Mouse (Mus musculus): ENCODE measurements around the gene Rbbp5. TPM values are rescaled to one million over a fixed set of nuclear protein-coding genes. Genes with fewer than 3 reads are reported as not detected.
A peak's percentile ranks its signal among the peaks of the same experiment; 100 is the strongest.

Rbbp5 gene
- polyA plus RNA-seq, 1 experiment from 2014 or later, result 47.3 TPM

DNA sequence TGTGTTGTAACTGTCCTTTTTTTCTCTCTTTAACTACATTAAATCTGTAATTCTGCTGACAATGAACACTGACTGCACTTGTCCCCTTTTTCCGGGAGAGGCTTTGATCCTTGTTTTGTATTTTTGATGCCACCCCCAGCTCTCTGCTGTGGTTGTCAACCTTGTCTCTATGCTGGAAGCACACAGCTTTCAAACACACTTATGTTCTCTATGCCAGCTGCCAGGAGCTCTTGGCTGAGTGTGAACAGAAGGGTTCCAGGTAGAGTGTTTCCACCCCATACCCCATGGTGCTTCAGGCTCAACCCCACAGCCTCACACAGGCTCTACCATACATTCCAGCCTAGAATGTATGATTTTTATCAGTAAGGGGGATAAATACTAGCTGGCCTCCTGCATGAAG lies 2.7 kb upstream of the Rbbp5 start:
- H3K4me3 ChIP-seq (ENCODE audit: low read length), result no peak overlapping the region
- H3K27me3 ChIP-seq (ENCODE audit: control insufficient read depth, insufficient read depth, low read length), result no peaks in the 10 kb centered on the region
- no peak overlapping the region for H3K9ac ChIP-seq (ENCODE audit: low read depth, low read length)
- H3K9me3 ChIP-seq (ENCODE audit: control insufficient read depth, low read length), result no peaks in the 10 kb centered on the region
- no peaks in the 10 kb centered on the region for H3K36me3 ChIP-seq (ENCODE audit: control insufficient read depth, insufficient read depth, low read length)
- WGBS, result 95% methylated on average over 1 of the region's 1 CpGs
- H3K4me2 ChIP-seq (replicated peaks; ENCODE audit: low read depth, low read length), result no peak overlapping the region
- peaks cover 12% of the 10 kb centered on the region for H3K4me1 ChIP-seq (ENCODE audit: control insufficient read depth, insufficient read depth, low read length)
- ATAC-seq (ENCODE audit: low FRiP score, low TSS enrichment), result no peak
- H3K27ac ChIP-seq (ENCODE audit: low read depth, low read length), result no peak overlapping the region

DNA sequence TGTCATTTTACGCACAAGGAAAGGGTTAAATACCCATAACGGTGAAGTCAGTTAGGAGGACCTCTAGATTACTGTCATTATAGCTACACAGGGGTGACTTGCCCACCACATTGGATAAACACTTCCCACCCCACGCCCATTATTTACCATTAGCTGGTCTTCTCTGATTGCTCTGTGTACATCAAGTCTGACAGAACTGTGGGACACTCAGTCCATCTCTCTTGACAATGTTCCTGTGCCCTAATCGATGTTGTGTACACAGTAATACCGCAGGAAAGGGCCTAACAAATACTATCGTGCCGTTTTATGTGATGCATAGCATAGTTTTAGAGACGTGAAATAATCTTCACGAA lies 614 bp upstream of the Rbbp5 start:
- peak overlapping the region; percentile 60 for H3K4me2 ChIP-seq (replicated peaks; ENCODE audit: low read depth, low read length)
- no peaks in the 10 kb centered on the region for H3K9me3 ChIP-seq (ENCODE audit: control insufficient read depth, low read length)
- ATAC-seq (ENCODE audit: low FRiP score, low TSS enrichment), result peak; percentile 26
- H3K27me3 ChIP-seq (ENCODE audit: control insufficient read depth, insufficient read depth, low read length), result no peaks in the 10 kb centered on the region
- 6% methylated on average over 9 of the region's 9 CpGs for WGBS
- H3K4me3 ChIP-seq (ENCODE audit: low read length), result peak overlapping the region; percentile 59
- H3K27ac ChIP-seq (ENCODE audit: low read depth, low read length), result no peak overlapping the region; the same call in 1 of the 2 replicates
- peak overlapping the region; percentile 67 for H3K9ac ChIP-seq (ENCODE audit: low read depth, low read length)
- peaks cover 12% of the 10 kb centered on the region for H3K4me1 ChIP-seq (ENCODE audit: control insufficient read depth, insufficient read depth, low read length)
- no peaks in the 10 kb centered on the region for H3K36me3 ChIP-seq (ENCODE audit: control insufficient read depth, insufficient read depth, low read length)

DNA sequence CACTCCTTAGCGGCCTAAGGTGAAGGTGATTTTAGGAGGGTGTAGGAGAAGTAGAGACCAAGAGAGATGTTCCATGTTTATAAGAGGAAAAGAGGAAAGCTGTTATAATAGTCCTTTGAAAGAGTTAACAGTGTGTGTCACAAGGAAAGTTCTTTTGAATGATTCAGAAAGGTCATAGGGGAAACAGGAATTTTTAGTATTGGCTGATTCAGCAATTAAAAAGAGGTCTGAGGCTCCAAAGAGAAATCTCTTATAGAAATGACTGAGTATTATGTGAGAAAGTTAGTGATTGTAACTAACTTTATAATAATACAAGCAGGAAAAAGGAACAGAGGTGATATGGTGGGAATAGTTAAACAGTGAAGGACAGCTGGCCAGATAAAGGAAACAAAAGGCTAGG lies 2.3 kb downstream of the Rbbp5 start:
- no peak for ATAC-seq (ENCODE audit: low FRiP score, low TSS enrichment)
- WGBS, result 88% methylated on average over 1 of the region's 1 CpGs

DNA sequence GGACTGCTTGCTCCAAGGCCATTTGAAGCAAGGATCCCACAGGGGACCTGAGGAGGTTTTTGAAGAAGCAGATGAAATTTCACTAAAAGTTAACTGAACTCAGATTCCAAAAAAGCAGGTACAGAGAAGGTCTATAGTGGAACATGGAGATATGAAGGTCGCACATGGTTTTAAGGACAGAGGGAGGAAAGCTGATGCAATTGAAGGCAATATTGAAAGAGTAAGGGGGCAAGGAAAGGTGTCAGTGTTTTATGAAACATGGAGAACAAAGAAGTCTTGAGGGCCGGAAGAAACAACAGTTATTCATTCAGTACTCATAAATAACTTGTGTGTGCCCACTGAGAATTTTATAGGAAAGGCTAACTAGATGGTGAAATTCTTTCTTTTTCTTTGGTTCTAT lies 4.5 kb downstream of the Rbbp5 start:
- no peaks in the 10 kb centered on the region for H3K9me3 ChIP-seq (ENCODE audit: control insufficient read depth, low read length)

More for the DNA sequence above, 2.3 kb downstream of the Rbbp5 start:
- H3K4me2 ChIP-seq (replicated peaks; ENCODE audit: low read depth, low read length), result no peak overlapping the region
- H3K9ac ChIP-seq (ENCODE audit: low read depth, low read length), result no peak overlapping the region
- no peaks in the 10 kb centered on the region for H3K36me3 ChIP-seq (ENCODE audit: control insufficient read depth, insufficient read depth, low read length)
- H3K4me3 ChIP-seq (ENCODE audit: low read length), result no peak overlapping the region
- no peak overlapping the region for H3K27ac ChIP-seq (ENCODE audit: low read depth, low read length)
- no peaks in the 10 kb centered on the region for H3K9me3 ChIP-seq (ENCODE audit: control insufficient read depth, low read length)
- H3K27me3 ChIP-seq (ENCODE audit: control insufficient read depth, insufficient read depth, low read length), result no peaks in the 10 kb centered on the region
- H3K4me1 ChIP-seq (ENCODE audit: control insufficient read depth, insufficient read depth, low read length), result peaks cover 12% of the 10 kb centered on the region

DNA sequence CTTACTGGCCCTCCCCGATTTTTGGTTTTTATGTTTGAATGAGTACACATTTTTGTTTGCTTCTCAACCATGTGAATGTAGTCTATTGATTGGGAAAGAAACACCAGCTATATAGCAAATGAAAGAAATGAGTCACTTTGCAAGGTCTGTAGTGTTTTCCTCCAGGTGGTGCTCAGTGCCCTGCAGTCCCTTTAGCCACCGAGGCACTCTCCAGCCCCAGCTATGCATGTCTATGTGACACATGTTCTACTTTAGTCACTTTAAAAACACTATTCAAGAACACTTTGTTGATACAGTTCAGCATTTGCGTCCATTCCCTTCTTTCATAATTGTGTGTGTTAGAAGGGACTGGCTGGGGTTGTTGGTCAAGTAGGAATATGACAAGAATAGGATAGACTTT lies 6.1 kb downstream of the Rbbp5 start:
- H3K4me3 ChIP-seq (ENCODE audit: low read length), result no peak overlapping the region
- H3K27me3 ChIP-seq (ENCODE audit: control insufficient read depth, insufficient read depth, low read length), result no peaks in the 10 kb centered on the region
- no peak overlapping the region for H3K27ac ChIP-seq (ENCODE audit: low read depth, low read length)
- peaks cover 20% of the 10 kb centered on the region for H3K36me3 ChIP-seq (ENCODE audit: control insufficient read depth, insufficient read depth, low read length)
- ATAC-seq (ENCODE audit: low FRiP score, low TSS enrichment), result no peak
- H3K4me1 ChIP-seq (ENCODE audit: control insufficient read depth, insufficient read depth, low read length), result peaks cover 7% of the 10 kb centered on the region
- WGBS, result 91% methylated on average over 3 of the region's 3 CpGs
- no peak overlapping the region for H3K9ac ChIP-seq (ENCODE audit: low read depth, low read length)
- H3K4me2 ChIP-seq (replicated peaks; ENCODE audit: low read depth, low read length), result no peak overlapping the region
- no peaks in the 10 kb centered on the region for H3K9me3 ChIP-seq (ENCODE audit: control insufficient read depth, low read length)

More for the DNA sequence above, 4.5 kb downstream of the Rbbp5 start:
- Histone ChIP-seq H3K4me1 (ENCODE audit: control insufficient read depth, insufficient read depth, low read length) (peaks cover 12% of the 10 kb centered on the region), H3K9ac (ENCODE audit: low read depth, low read length) (no peak overlapping the region), H3K36me3 (ENCODE audit: control insufficient read depth, insufficient read depth, low read length) (peaks cover 13% of the 10 kb centered on the region), H3K27ac (ENCODE audit: low read depth, low read length) (no peak overlapping the region), H3K27me3 (ENCODE audit: control insufficient read depth, insufficient read depth, low read length) (no peaks in the 10 kb centered on the region), H3K4me3 (ENCODE audit: low read length) (no peak overlapping the region), H3K4me2 (replicated peaks; ENCODE audit: low read depth, low read length) (no peak overlapping the region)
- no peak for ATAC-seq (ENCODE audit: low FRiP score, low TSS enrichment)
- WGBS, result 89% methylated on average over 2 of the region's 2 CpGs

DNA sequence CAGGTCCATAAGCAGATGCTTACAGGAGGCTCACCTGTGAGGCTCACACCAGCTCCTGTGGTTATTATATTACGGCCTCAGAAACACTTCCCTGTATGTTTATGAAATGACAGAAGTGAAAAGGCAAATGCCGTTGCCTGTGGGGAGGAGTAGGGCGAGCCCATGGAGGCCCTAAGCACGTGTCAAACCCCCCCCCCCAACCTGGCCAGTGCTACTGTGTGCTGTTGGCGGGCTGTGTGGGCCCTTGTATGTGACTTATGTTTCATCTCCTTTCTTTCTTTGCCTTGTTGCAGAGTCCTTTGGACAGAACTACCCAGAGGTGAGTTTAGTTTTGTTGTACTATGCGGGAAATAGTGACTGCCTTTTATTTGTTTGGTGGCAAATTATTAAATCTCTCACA lies 6.6 kb downstream of the Rbbp5 start:
- H3K4me1 ChIP-seq (ENCODE audit: control insufficient read depth, insufficient read depth, low read length), result peaks cover 3% of the 10 kb centered on the region
- no peaks in the 10 kb centered on the region for H3K9me3 ChIP-seq (ENCODE audit: control insufficient read depth, low read length)
- no peak overlapping the region for H3K9ac ChIP-seq (ENCODE audit: low read depth, low read length)
- no peaks in the 10 kb centered on the region for H3K27me3 ChIP-seq (ENCODE audit: control insufficient read depth, insufficient read depth, low read length)
- no peak overlapping the region for H3K27ac ChIP-seq (ENCODE audit: low read depth, low read length)
- 88% methylated on average over 6 of the region's 6 CpGs for WGBS
- no peak for ATAC-seq (ENCODE audit: low FRiP score, low TSS enrichment)
- H3K36me3 ChIP-seq (ENCODE audit: control insufficient read depth, insufficient read depth, low read length), result peaks cover 25% of the 10 kb centered on the region
- H3K4me2 ChIP-seq (replicated peaks; ENCODE audit: low read depth, low read length), result no peak overlapping the region
- H3K4me3 ChIP-seq (ENCODE audit: low read length), result no peak overlapping the region

DNA sequence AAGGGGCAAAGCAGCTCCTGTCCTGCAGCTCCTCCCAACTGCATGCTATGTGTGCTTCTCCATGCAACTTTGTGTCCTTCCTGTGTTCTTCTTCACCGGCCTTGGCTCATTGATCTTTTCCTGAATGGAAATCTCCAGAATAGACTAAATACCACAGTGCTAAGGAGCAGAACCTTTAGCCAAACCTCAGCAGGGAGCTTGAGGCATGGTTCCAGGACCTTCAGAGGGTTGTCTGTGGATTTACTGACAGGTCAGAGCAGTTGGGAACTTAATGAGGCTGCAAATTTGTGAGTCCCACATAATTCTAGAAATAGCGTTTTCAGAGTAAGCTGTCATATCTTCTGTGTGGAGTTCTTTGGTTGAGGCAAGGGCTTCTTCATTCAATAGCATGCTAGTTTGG lies 23.4 kb downstream of the Rbbp5 start:
- Histone ChIP-seq H3K4me1 (ENCODE audit: control insufficient read depth, insufficient read depth, low read length) (no peaks in the 10 kb centered on the region), H3K4me2 (replicated peaks; ENCODE audit: low read depth, low read length) (no peak overlapping the region), H3K27ac (ENCODE audit: low read depth, low read length) (no peak overlapping the region), H3K36me3 (ENCODE audit: control insufficient read depth, insufficient read depth, low read length) (peaks cover 90% of the 10 kb centered on the region), H3K9me3 (ENCODE audit: control insufficient read depth, low read length) (no peaks in the 10 kb centered on the region), H3K27me3 (ENCODE audit: control insufficient read depth, insufficient read depth, low read length) (no peaks in the 10 kb centered on the region), H3K9ac (ENCODE audit: low read depth, low read length) (no peak overlapping the region), H3K4me3 (ENCODE audit: low read length) (no peak overlapping the region)
- no peak for ATAC-seq (ENCODE audit: low FRiP score, low TSS enrichment)
- 91% methylated on average over 2 of the region's 2 CpGs for WGBS

DNA sequence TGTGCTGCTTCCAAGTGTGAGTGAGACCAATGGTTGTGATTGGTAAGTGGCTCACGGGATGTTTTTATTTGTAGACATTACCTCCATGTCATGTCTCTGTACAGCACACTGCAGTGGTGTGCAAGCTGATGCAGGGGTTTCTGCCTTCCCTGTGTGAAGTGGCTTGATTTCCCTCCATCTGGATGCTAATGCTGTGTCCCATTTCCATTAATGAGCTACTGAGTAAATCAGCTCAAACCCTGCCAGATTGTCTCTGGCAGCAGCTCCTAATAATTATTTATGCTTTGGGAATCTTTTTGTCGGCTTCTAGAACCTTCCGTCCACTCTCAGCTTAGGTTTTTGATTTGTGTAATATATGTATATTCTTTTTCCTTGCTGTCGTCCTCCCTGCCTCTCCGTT lies 28.0 kb downstream of the Rbbp5 start:
- Histone ChIP-seq H3K9ac (ENCODE audit: low read depth, low read length) (no peak overlapping the region), H3K4me2 (replicated peaks; ENCODE audit: low read depth, low read length) (no peak overlapping the region), H3K9me3 (ENCODE audit: control insufficient read depth, low read length) (no peaks in the 10 kb centered on the region), H3K27ac (ENCODE audit: low read depth, low read length) (no peak overlapping the region), H3K4me1 (ENCODE audit: control insufficient read depth, insufficient read depth, low read length) (no peaks in the 10 kb centered on the region), H3K27me3 (ENCODE audit: control insufficient read depth, insufficient read depth, low read length) (no peaks in the 10 kb centered on the region), H3K36me3 (ENCODE audit: control insufficient read depth, insufficient read depth, low read length) (peaks cover 70% of the 10 kb centered on the region), H3K4me3 (ENCODE audit: low read length) (no peak overlapping the region)
- 91% methylated on average over 5 of the region's 5 CpGs for WGBS
- ATAC-seq (ENCODE audit: low FRiP score, low TSS enrichment), result no peak

DNA sequence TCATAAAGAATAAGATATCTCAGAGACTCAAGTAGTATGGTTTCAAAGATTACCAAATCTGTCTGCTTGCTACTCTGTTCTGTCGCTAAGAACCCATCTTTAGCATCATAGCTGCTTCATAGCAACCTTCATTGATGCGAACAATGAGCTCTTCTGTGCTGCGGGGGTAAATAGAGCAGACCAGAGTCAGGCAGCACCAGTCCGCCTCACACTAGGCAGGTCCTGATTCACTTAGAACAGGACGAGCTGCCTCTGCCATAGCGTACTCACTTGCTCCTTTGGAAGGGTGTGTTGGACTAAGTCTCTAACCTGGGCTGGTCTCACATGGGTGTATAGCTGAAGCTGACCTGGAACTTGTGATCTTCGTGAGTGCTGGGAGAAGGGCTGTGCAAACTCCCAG lies 28.9 kb downstream of the Rbbp5 start, which contains the start of gene Tmem81:
Gene Tmem81, plus strand, starts transcription at position 173 of the 400 bp plus-strand sequence.
- Histone ChIP-seq H3K27me3 (ENCODE audit: control insufficient read depth, insufficient read depth, low read length) (no peaks in the 10 kb centered on the region), H3K9ac (ENCODE audit: low read depth, low read length) (no peak within 1 kb of the TSS), H3K9me3 (ENCODE audit: control insufficient read depth, low read length) (no peaks in the 10 kb centered on the region), H3K36me3 (ENCODE audit: control insufficient read depth, insufficient read depth, low read length) (peaks cover 63% of the 10 kb centered on the region), H3K27ac (ENCODE audit: low read depth, low read length) (no peak within 1 kb of the TSS), H3K4me2 (replicated peaks; ENCODE audit: low read depth, low read length) (no peak within 1 kb of the TSS), H3K4me1 (ENCODE audit: control insufficient read depth, insufficient read depth, low read length) (no peaks in the 10 kb centered on the region), H3K4me3 (ENCODE audit: low read length) (no peak within 1 kb of the TSS)
- 92% methylated on average over 7 of the region's 7 CpGs for WGBS
- no peak for ATAC-seq (ENCODE audit: low FRiP score, low TSS enrichment)

DNA sequence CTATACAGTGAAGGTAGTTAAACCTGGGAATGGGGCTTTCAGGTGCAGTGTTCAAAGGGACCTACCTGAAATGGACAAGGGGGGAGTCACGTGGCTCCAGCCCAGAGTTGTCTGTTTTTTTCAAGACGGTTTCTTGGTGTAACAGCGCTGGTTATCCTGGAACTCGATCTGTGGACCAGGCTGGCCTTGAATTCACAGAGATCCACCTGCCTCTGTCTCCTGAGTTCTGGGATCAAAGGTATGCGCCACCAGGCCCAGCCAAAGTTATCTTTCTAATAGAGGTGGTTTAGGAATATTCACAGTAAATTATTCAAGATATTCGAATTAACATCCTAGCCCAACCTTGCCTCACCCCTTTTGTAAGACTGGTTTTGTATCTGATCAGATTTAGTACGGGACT lies 29.5 kb downstream of the Rbbp5 start:
- no peak overlapping the region for H3K9ac ChIP-seq (ENCODE audit: low read depth, low read length)
- peaks cover 58% of the 10 kb centered on the region for H3K36me3 ChIP-seq (ENCODE audit: control insufficient read depth, insufficient read depth, low read length)
- no peaks in the 10 kb centered on the region for H3K4me1 ChIP-seq (ENCODE audit: control insufficient read depth, insufficient read depth, low read length)
- H3K27ac ChIP-seq (ENCODE audit: low read depth, low read length), result no peak overlapping the region
- no peaks in the 10 kb centered on the region for H3K27me3 ChIP-seq (ENCODE audit: control insufficient read depth, insufficient read depth, low read length)
- WGBS, result 93% methylated on average over 7 of the region's 7 CpGs
- H3K4me3 ChIP-seq (ENCODE audit: low read length), result no peak overlapping the region
- ATAC-seq (ENCODE audit: low FRiP score, low TSS enrichment), result no peak
- H3K9me3 ChIP-seq (ENCODE audit: control insufficient read depth, low read length), result no peaks in the 10 kb centered on the region
- H3K4me2 ChIP-seq (replicated peaks; ENCODE audit: low read depth, low read length), result no peak overlapping the region
